Mouse (Mus musculus) gastrocnemius, postnatal 4 days (tissue): Measurements from ENCODE around the gene Cplane1. TPM values are rescaled to one million over a fixed set of nuclear protein-coding genes. Genes with fewer than 3 reads are reported as not detected.
"Not testable (repeated sequence)": the region's sequence is repeated elsewhere in the genome, so short reads cannot be mapped to it uniquely, and the experiment has no call there.

ENCODE experiments used
- DNase-seq, 2 experiments: peaks; one replicate each; pipeline ENCODE4 v3.0.0; 2021 to 2022; ENCODE audit warnings: low spot score in 2 of 2, mixed read lengths in 2 of 2
- long read RNA-seq, 2 experiments: library from polyadenylated mRNA; stranded (forward); transcript quantifications; one replicate each; pipeline ENCODE4 v2.0.0; 2021
- total RNA-seq, 2 experiments: library from RNA; stranded (reverse); gene quantifications; 2 replicates each; pipeline ENCODE4 v1.2.3; 2021

Cplane1 gene
- 10 to 100 TPM; 13.5 to 14.2 TPM for total RNA-seq
- long read RNA-seq, experiment 1, partial matches to known transcripts: 2 of 4 reads
- long read RNA-seq, experiment 1, other reads (novel, unspliced or antisense): 2 of 4 reads
- long read RNA-seq, experiment 2, full-length matches to known transcripts: 1 of 4 reads
- long read RNA-seq, experiment 2, partial matches to known transcripts: 2 of 4 reads
- long read RNA-seq, experiment 2, other reads (novel, unspliced or antisense): 1 of 4 reads

DNA sequence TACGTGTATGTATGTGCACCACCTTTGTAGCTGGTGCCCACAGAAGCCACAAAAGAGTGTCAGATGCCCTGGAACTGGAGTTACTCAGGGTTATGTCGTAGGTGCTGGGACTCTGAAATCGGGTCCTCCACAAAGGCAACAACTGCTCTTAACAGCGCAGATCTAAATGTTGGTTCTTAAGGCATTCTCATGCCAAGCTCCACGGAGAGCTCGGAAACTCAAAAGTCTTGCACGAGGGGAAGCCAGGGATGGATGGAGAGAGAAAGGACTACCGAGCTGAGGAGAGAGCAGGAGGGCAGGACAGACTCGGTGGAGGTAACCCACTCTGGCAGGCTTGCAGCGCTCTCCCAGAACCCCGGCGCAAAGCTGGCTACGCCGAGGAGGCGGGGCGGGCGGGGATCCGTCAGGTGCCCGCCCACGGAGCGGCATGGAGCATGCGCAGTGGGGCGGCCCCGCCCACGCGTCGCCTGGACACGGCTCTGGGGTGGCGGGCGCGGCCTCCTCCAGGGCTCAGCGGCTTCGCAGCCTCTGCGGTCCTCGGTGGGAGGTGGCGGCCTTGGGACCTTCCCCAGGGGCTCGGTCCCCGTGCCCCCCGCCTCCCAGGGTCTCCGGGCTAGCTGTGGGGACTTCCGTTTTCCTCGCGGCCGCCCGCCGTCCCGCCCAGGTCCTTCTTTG, at the start of gene Cplane1:
TSS of gene Cplane1 (plus strand) at position 516 of the 675 bp plus-strand sequence.
- DNase-seq: peak; percentile 94 to 95

DNA sequence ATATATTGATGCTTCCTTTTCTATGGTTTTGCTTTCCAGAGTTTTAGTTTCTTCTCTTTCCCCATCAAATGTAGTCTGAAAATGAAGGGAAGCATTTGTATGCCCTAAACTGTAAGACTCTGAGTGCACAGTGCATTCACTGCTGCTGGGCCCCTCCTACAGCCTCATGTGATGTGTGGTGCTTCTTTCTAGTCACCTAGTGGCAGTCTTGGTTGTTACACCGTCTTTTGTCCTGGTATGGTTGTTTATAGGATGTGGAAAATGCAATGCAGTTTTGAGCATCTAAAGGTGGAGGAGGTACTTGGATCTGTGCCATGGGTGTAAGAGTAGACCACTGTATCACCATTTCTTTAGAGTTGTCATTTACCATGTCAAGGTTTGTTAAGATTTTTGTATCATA, 39.6 kb upstream of the Cplane1 start:
- no peak for DNase-seq

DNA sequence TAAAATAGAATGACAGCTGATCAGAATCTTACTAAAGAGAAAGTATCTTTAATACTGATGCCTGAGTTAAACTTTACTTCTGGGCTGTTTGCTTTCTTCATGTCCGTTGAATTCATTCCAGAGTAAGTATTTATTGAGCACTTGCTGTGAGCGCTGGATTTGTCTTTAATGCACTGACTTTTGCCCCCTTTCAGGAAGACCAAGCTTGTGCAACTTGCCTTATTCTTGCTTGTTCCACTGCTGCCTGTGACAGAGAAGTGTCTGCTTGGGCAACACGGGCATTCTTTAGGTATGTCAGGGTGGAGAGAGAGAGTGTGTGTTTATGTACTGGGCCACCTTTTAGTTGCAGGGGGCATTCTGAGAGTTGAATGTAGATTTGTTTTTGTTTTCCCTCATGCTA, 37.6 kb upstream of the Cplane1 start:
- no peak for DNase-seq

DNA sequence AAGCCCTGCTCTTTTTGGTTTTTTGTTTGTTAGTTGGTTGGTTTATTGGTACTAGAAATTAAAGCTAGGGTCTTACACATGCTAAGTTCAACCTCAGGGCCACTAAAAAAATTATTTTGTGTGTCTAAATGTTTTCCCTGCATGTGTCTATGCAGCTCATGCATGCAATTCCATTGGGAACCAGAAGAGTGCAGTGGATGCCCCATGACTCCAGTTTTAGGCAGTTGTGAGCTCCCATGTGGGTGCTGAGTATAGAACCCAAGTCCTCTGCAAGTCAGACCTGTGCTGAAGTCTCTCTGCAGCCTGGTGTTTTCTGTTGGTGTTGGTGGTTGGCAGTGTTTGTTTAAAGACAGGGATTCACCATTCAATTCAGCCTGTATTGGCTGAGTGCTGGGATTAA, 37.1 kb upstream of the Cplane1 start:
- no peak for DNase-seq

DNA sequence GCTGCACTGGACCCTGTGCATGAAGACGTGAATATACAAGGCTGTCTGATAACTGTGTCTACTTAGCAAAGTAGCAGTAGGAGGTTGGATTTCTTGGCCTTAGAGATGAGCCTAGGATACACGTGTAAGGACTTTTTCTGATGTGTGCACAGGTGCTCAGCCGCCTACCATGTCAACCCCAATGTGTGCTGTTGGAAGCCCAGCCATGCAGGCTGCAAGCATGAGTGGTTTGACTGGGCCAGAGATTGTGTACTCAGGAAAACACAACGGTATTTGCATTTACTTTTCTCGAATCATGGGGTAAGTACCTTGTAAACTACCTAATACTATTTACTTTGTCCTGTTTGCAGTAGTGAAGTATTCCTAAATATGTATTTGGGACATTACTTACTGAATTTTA, 33.3 kb upstream of the Cplane1 start:
- DNase-seq: no peak

DNA sequence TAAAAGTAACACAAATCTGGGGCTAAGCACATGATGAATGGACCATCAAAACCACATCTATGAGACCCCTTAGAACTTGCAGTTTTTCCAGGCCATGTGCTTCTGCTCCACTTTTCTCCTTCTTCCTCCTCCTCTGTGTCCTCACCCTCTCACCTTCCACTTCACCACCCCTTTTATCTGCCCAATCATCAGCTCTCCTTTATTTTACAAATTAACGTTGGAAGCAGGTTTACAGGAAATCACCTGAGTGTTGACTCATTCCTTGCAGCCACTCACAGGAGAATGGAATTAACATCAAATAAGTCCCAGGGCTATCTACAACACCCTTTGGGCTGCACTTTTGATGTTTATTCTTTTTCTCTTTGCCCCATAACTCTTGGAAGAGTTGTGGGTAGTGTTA, 7.1 kb upstream of the Cplane1 start:
- no peak for DNase-seq

DNA sequence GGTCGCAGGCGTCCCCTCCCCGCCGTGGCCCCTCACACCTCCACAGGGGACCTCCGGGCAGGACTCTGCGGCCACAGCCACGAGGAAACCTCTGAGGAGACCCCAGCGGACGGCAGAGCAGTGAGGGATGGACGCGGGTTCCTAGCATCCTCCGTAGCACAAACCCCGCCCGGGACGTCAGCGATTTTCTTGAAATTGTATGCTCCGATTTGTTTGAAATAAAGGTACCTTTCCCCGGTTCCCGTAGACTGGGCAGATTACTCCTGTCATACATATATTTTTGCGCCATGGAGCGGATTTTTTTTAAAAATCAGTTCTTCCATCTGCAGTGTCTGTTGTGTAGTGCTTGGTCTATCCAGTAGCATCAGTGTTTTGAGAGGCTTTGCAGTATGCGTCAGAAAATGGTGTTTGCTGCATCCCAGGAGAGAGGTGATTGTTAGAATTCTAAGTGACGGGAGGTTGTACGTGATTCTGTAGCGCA, 400 bp downstream of the Cplane1 start:
- DNase-seq: peak in 1 of 2 experiments; percentile 42

DNA sequence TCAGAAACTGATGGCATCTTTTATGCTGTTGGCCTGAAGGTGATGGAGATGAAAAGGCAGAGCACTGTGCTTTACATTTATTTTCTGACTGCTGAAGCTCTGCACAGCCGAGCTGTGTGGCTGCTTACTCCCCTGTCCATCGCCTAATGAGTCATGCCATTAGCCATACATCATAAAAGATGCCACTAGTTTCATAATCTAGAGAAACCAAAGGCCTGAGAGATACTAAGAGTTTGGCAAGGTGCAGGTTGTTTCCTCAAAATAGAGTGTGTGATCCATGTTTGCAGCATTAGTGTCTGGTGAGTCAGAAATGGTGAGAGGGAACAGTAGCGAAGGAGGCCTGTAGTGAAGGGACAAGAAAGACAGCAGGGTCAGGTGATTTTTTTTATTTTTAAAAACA, 20.7 kb downstream of the Cplane1 start:
- no peak for DNase-seq

DNA sequence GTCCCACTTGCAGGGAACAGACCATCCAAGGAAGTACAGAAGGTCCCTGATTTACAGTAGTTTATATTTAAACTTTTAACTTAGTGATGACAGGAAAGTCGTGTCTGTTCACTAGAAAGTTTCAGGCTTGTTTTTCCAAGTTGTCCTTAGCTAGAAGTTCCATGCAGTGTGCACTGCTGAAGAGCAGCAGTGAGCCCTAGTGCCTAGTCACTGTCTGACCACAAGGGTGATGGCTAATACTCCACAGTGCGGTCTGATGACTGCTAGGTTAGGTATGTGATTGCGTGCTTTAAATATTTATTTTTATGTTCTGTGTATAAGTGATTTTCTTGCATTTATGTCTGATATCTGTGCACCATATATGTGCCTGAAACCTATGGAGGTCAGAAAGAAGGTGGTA, 21.5 kb downstream of the Cplane1 start:
- DNase-seq: no peak

DNA sequence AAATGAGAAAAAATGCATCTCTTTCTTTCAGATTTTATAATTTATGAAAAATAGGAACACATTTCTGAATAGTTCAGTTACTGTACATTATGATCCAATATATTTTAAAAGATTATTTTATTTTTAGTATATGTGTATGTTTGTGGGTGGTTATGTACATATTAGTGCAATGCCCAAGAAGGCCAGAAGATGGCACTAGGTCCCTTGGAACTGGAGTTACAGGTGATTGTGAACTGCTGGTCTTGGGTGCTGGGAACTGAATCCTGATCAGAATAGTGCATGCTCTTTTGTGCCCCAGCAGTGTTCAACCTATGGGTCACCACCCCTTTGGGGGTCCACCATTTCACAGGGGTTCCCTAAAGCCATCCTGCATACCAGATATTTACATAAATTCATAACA, 31.4 kb downstream of the Cplane1 start:
- DNase-seq: no peak

DNA sequence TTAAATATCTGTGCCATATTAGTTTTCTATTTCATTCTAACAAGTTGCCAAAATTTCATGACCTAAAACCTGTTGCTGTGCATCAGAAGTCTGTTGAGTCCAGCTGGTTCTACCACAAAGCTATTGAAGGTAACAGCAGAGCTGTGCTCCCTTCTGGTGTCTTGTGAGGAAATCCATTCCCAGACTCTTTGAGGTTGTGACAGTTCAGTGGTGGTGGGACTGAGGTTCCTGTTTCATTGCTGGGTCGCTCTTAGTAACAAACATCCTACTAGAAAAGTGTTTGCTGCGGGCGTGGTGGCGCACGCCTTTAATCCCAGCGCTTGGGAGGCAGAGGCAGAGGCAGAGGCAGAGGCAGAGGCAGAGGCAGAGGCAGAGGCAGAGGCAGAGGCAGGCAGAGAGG, 39.5 kb downstream of the Cplane1 start:
- no peak for DNase-seq

DNA sequence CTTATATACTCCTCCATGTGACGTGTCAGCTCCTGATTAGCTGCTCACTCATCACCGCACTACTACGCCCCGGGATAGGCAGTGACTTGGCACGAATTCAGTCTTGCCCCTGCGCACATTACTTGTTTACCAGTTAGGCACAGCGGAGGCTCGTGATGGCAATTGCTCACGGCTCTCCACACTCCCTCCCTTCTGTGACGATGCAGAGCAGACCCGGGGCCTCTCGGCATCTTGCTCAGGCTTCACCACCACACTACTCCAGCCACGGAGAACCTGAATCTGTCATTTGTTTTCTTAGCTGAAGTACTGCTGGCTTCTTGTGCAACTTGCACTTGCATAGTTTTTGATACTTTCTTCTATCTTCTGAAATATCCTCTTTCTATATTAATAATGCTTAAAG, 45.9 kb downstream of the Cplane1 start:
- no peak for DNase-seq

DNA sequence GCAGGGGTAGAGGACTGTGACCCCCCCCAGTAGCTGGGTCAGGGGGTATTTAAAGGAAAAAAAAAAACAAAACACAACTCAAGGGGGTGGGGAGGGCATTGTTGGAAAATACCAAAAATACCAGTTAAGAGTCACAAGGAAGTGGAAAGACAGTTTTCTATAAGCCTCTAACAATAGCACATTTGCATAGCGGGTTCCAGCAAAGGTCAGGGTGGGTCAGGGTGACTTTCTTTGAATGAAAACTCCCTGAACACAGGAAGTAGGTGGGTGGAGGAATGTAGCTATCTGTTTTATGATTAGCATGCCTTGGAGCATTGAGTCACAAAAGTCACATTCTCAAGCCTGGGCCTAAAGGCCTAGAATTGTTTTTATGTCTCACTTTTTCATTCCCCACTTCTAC, 65.3 kb downstream of the Cplane1 start:
- not testable (repeated sequence) for DNase-seq

DNA sequence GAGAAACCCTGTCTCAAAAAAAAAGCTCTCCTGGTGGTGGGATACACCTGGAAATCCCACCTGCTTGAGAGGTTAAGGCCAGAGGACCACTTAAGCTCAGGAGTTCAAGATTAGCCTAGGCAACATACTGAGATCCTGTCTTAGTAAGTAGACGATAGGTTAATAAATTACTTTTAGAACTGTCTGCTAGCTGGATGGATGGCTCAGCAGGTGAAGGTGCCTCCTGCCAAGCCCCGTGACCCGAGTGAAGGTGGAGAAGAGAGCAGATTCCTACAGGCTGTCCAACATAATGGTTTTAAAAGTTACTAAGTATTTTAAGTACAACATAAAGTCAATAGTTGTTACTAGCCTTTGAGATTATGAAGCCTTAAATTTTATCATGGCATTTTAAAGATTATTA, 97.0 kb downstream of the Cplane1 start:
- DNase-seq: no peak

DNA sequence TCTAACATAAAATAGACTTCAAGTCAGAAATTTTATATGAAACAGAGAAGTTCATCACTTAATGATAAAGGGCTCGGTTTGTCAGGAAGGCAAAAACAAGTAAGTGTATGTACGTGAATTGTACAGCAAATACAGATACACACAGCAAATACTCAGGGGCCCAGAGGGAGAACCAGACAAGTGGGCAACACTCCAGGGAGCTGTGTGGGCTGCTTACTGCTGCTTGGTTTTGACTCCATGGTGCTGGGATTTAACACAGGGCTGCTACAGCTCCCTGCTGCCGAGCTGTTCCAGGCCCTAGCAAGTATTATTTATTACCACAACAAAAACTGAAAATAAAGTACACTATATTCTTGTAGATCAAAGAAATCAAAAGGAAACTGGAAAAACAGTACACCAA, 98.3 kb downstream of the Cplane1 start:
- no peak for DNase-seq

DNA sequence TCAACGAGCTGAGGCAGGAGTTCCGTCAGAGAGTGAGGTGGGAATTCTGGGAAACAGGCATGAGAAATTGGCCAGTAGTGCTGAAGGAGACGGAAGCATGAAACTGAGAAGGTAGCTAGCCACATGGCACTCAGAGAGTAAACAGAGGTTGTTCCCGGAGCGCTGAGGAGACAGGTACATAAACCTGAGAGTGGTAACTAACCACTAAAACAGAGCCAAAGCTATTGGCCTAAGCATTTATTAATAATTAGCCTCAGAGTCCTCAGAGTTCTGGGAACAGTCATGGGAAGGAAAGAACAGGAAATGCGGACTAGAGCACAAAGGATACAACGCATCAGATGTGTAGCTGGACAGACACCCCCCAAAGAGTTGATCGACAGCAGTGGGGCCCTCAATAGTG, 99.3 kb downstream of the Cplane1 start:
- DNase-seq: no peak

DNA sequence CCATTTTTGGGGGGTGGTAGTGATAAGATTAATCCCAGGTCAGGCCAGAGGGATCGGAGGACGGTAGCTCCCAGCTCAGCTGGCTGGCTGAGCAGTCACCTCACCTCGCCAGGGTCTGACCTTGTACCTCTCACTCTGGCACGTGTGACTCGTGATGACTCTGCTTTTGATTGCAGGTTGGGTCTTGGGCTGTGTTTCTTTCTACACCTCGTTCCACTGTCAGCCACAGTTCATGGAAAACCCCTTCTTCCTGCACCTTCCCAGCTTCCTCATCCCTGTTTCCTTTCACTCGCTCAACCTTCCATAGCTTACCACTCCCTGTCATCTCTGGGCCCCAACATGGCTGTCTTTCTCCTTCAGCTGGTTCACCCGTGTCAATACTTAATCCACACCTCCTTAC, 103.0 kb downstream of the Cplane1 start:
- no peak for DNase-seq

DNA sequence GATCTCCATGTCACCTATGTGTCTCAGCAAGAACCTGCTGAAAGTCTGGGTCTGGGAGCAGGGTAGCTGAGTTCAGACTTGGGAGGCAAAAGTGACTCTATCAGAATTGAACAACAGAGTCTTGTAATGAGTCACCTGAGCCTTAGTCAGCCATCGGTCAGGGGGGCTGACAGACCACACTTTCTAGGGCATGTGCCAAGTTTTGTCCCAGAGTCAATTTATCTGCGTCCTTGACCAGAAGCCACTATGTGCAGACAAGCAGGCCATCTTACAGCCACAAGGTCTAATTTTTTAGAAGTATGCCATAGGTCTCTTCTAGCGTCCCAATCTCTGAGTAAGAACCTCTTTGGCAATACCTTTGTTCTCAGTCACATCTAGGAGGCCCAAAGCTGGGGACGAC, 109.0 kb downstream of the Cplane1 start:
- not testable (repeated sequence) for DNase-seq

DNA sequence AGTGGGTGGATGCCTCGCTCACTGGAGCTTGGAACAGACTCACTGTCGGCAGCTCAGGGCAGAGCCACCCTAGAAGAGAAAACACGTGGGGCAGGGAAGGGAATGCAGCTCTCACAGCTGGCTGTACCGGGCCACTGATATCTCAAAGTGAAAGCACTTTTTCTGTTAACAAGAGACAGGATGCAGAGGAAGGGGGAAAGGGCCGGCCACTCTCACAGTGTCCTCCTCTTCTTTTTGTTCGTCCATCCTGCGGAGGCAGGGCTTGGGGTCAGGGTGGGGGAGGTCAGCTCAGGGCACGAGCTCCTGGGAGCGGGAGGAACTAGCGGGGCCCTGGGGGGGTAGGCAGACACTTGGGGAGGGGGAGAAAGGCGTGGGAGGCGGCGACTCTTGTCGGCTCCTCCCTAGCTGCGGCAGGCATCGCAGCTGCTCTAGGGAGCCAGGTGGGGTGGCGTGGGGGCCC, 110.4 kb downstream of the Cplane1 start:
- peak in 1 of 2 experiments; percentile 22 for DNase-seq

DNA sequence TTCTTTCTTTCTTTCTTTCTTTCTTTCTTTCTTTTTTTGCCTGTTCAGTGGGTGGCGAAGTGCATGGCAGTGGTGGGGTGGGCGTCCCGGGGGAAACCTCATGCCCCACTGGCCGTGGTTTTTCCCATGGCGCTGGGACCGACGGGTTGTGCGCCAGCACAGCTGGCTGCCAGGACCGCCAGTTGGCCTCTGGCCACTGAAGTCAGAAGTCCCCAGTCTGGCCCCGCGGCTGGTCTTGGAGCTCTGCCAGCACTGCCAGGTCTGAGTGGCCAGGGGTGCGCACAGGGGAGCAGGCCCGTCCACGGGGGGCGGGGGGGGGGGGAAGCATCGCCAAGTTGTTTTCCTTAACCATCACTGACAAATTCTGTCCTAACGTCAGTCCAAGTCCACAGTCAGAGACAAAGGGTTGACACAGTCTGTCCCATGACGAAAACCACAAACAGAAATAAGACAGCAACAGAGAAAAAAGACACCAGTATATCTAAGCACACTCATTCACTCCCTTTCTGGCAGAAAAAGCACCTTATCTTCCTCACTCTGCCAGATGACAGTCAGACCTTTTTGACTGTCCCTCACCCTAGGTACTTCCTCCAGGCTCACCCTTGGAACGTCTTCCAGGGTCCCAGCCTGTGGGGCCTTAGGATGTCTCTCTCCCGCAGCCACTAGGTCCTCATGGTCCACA, 111.2 kb downstream of the Cplane1 start:
- DNase-seq: peak; percentile 45 to 56

DNA sequence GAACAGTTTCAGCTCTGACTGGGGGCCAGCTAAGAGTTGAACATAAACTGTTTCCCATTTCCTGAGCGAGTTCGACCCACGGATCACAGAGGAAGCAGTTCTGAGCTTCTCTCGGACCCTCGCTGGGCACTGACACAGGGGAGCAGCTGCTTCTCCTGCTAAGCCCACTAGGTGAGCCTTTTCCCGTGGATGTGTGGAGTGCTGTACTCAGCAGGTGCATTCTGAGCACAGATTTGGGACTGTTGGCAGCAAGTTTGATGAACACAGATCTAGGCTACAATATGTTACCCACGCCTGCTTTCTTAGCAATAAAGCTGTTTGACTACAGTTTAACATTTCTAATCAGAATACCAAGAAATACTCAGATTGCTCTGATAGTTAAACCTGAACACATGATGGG, 112.8 kb downstream of the Cplane1 start:
- no peak for DNase-seq

DNA sequence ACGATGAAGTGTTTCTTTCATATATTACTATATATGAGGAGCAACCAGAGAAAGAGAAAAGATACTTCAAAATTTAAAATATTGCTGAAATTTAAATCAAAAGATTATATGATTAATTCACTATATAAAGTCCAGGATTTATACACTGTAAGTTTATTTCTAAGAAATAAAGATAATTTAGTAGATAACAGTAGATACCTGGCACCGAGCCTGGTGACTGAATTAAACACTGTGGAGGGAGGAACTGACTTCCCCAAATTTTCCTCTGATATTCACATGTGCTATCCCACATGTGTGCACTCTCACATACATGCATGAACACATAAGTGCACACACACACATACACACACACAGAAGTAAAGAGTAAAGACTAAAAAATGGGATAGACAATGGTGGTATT, 113.2 kb downstream of the Cplane1 start:
- no peak for DNase-seq
